Mouse (Mus musculus): Measurements from ENCODE around the gene Ddah2. TPM values are rescaled to one million over a fixed set of nuclear protein-coding genes. Genes with fewer than 3 reads are reported as not detected.

Gene Ddah2
- polyA plus RNA-seq, 1 experiment from 2014 or later = 653 TPM

GRCm38 (mm10) chr17:35064951-35065947 is 6.4 kb downstream of the Ddah2 start, which contains the start of gene Ly6g6c:
Gene Ly6g6c, plus strand, starts transcription at chr17:35065388.
- peak; percentile 22; the same call in 1 of the 2 replicates for ATAC-seq (ENCODE audit: low FRiP score)

GRCm38 (mm10) chr17:35066084-35066483 is 7.2 kb downstream of the Ddah2 start, which contains the start of gene Mpig6b:
Gene Mpig6b, minus strand, starts transcription at chr17:35066184.
- WGBS = 41% methylated on average over 10 of the region's 10 CpGs
- peaks cover 11% of the 10 kb centered on the region for H3K27me3 ChIP-seq (ENCODE audit: control insufficient read depth, insufficient read depth, low read length)

More at GRCm38 (mm10) chr17:35064951-35065947, 6.4 kb downstream of the Ddah2 start, which contains the start of gene Ly6g6c:
- H3K9ac ChIP-seq (ENCODE audit: low read length) = peak within 1 kb of the TSS; percentile 56
- H3K27ac ChIP-seq (ENCODE audit: low read depth, low read length) = no peak within 1 kb of the TSS
- WGBS = 1% methylated on average over 48 of the region's 48 CpGs
- peaks cover 20% of the 10 kb centered on the region for H3K4me1 ChIP-seq (ENCODE audit: control insufficient read depth, insufficient read depth, low read length)
- DNase-seq (ENCODE audit: low spot score, missing footprints) = peak; percentile 95
- H3K27me3 ChIP-seq (ENCODE audit: control insufficient read depth, insufficient read depth, low read length) = peaks cover 11% of the 10 kb centered on the region
- H3K4me2 ChIP-seq = peak within 1 kb of the TSS; percentile 40
- peaks cover 8% of the 10 kb centered on the region; the same call in 1 of the 2 replicates for H3K36me3 ChIP-seq (ENCODE audit: control insufficient read depth, insufficient read depth, low read length)
- H3K9me3 ChIP-seq (ENCODE audit: control insufficient read depth, low read length) = no peaks in the 10 kb centered on the region
- peak within 1 kb of the TSS; percentile 7 for H3K4me3 ChIP-seq (ENCODE audit: low read depth, low read length)

GRCm38 (mm10) chr17:35068213-35068914 is 9.5 kb downstream of the Ddah2 start:
- ATAC-seq (ENCODE audit: low FRiP score) (no peak), DNase-seq (ENCODE audit: low spot score, missing footprints) (no peak)
- H3K36me3 ChIP-seq (ENCODE audit: control insufficient read depth, insufficient read depth, low read length) = no peaks in the 10 kb centered on the region
- H3K4me2 ChIP-seq = no peak overlapping the region
- no peaks in the 10 kb centered on the region for H3K9me3 ChIP-seq (ENCODE audit: control insufficient read depth, low read length)
- peaks cover 15% of the 10 kb centered on the region for H3K4me1 ChIP-seq (ENCODE audit: control insufficient read depth, insufficient read depth, low read length)
- 83% methylated on average over 17 of the region's 17 CpGs for whole genome bisulfite sequencing
- H3K9ac ChIP-seq (ENCODE audit: low read length) = no peak overlapping the region
- no peak overlapping the region for H3K4me3 ChIP-seq (ENCODE audit: low read depth, low read length)
- H3K27me3 ChIP-seq (ENCODE audit: control insufficient read depth, insufficient read depth, low read length) = peaks cover 11% of the 10 kb centered on the region
- H3K27ac ChIP-seq (ENCODE audit: low read depth, low read length) = no peak overlapping the region

More at GRCm38 (mm10) chr17:35066084-35066483, 7.2 kb downstream of the Ddah2 start, which contains the start of gene Mpig6b:
- DNase-seq (ENCODE audit: low spot score, missing footprints) (no peak), ATAC-seq (ENCODE audit: low FRiP score) (no peak)
- Histone ChIP-seq H3K36me3 (ENCODE audit: control insufficient read depth, insufficient read depth, low read length) (peaks cover 7% of the 10 kb centered on the region; the same call in 1 of the 2 replicates), H3K4me3 (ENCODE audit: low read depth, low read length) (peak within 1 kb of the TSS; percentile 7), H3K4me1 (ENCODE audit: control insufficient read depth, insufficient read depth, low read length) (peaks cover 15% of the 10 kb centered on the region), H3K9ac (ENCODE audit: low read length) (peak within 1 kb of the TSS; percentile 56), H3K27ac (ENCODE audit: low read depth, low read length) (no peak within 1 kb of the TSS), H3K9me3 (ENCODE audit: control insufficient read depth, low read length) (no peaks in the 10 kb centered on the region), H3K4me2 (peak within 1 kb of the TSS; percentile 40)

GRCm38 (mm10) chr17:35070556-35071229 is 11.9 kb downstream of the Ddah2 start:
- DNase-seq (ENCODE audit: low spot score, missing footprints) (no peak), ATAC-seq (ENCODE audit: low FRiP score) (no peak)
- H3K9me3 ChIP-seq (ENCODE audit: control insufficient read depth, low read length) = no peaks in the 10 kb centered on the region; the same call in 1 of the 2 replicates
- no peak overlapping the region for H3K4me2 ChIP-seq
- no peak overlapping the region for H3K9ac ChIP-seq (ENCODE audit: low read length)
- H3K4me1 ChIP-seq (ENCODE audit: control insufficient read depth, insufficient read depth, low read length) = peaks cover 3% of the 10 kb centered on the region
- H3K27me3 ChIP-seq (ENCODE audit: control insufficient read depth, insufficient read depth, low read length) = peaks cover 8% of the 10 kb centered on the region
- H3K27ac ChIP-seq (ENCODE audit: low read depth, low read length) = no peak overlapping the region
- H3K4me3 ChIP-seq (ENCODE audit: low read depth, low read length) = no peak overlapping the region
- no peaks in the 10 kb centered on the region for H3K36me3 ChIP-seq (ENCODE audit: control insufficient read depth, insufficient read depth, low read length)
- 66% methylated on average over 6 of the region's 6 CpGs for WGBS

GRCm38 (mm10) chr17:35071454-35071853 is 12.6 kb downstream of the Ddah2 start:
- Histone ChIP-seq H3K4me1 (ENCODE audit: control insufficient read depth, insufficient read depth, low read length) (no peaks in the 10 kb centered on the region), H3K9ac (ENCODE audit: low read length) (no peak overlapping the region), H3K36me3 (ENCODE audit: control insufficient read depth, insufficient read depth, low read length) (no peaks in the 10 kb centered on the region), H3K9me3 (ENCODE audit: control insufficient read depth, low read length) (no peaks in the 10 kb centered on the region; the same call in 1 of the 2 replicates), H3K4me3 (ENCODE audit: low read depth, low read length) (no peak overlapping the region), H3K27ac (ENCODE audit: low read depth, low read length) (no peak overlapping the region), H3K4me2 (no peak overlapping the region), H3K27me3 (ENCODE audit: control insufficient read depth, insufficient read depth, low read length) (peaks cover 7% of the 10 kb centered on the region; the same call in 1 of the 2 replicates)
- 88% methylated on average over 9 of the region's 9 CpGs for WGBS
- DNase-seq (ENCODE audit: low spot score, missing footprints) (no peak), ATAC-seq (ENCODE audit: low FRiP score) (no peak)

- WGBS = 61% methylated on average over 17 of the region's 17 CpGs
- DNase-seq (ENCODE audit: low spot score, missing footprints) = peak; percentile 59
- H3K9me3 ChIP-seq (ENCODE audit: control insufficient read depth, low read length) = no peaks in the 10 kb centered on the region; the same call in 1 of the 2 replicates
- H3K4me3 ChIP-seq (ENCODE audit: low read depth, low read length) = no peak overlapping the region
- no peaks in the 10 kb centered on the region for H3K27me3 ChIP-seq (ENCODE audit: control insufficient read depth, insufficient read depth, low read length)
- no peaks in the 10 kb centered on the region for H3K36me3 ChIP-seq (ENCODE audit: control insufficient read depth, insufficient read depth, low read length)
- H3K4me1 ChIP-seq (ENCODE audit: control insufficient read depth, insufficient read depth, low read length) = peaks cover 11% of the 10 kb centered on the region; the same call in 1 of the 2 replicates
- no peak for ATAC-seq (ENCODE audit: low FRiP score)
- H3K9ac ChIP-seq (ENCODE audit: low read length) = no peak overlapping the region
- no peak overlapping the region for H3K27ac ChIP-seq (ENCODE audit: low read depth, low read length)
- H3K4me2 ChIP-seq = no peak overlapping the region
Observed at GRCm38 (mm10) chr17:35074097-35074496, 15.3 kb downstream of the Ddah2 start.

- Histone ChIP-seq H3K27ac (ENCODE audit: low read depth, low read length) (no peak within 1 kb of the TSS), H3K27me3 (ENCODE audit: control insufficient read depth, insufficient read depth, low read length) (no peaks in the 10 kb centered on the region), H3K4me3 (ENCODE audit: low read depth, low read length) (peak within 1 kb of the TSS; percentile 18; the same call in 1 of the 2 replicates), H3K9ac (ENCODE audit: low read length) (peak within 1 kb of the TSS; percentile 65), H3K9me3 (ENCODE audit: control insufficient read depth, low read length) (no peaks in the 10 kb centered on the region; the same call in 1 of the 2 replicates), H3K4me2 (peak within 1 kb of the TSS; percentile 46), H3K36me3 (ENCODE audit: control insufficient read depth, insufficient read depth, low read length) (no peaks in the 10 kb centered on the region), H3K4me1 (ENCODE audit: control insufficient read depth, insufficient read depth, low read length) (peaks cover 11% of the 10 kb centered on the region; the same call in 1 of the 2 replicates)
- DNase-seq (ENCODE audit: low spot score, missing footprints) (peak; percentile 81), ATAC-seq (ENCODE audit: low FRiP score) (no peak)
- WGBS = 33% methylated on average over 10 of the region's 10 CpGs
Observed at GRCm38 (mm10) chr17:35076507-35077176, 17.8 kb downstream of the Ddah2 start, which contains the start of gene Ly6g6e. Gene Ly6g6e, plus strand, starts transcription at chr17:35076902.

- peak overlapping the region; percentile 46 for H3K4me2 ChIP-seq
- H3K9ac ChIP-seq (ENCODE audit: low read length) = peak overlapping the region; percentile 65
- no peak for ATAC-seq (ENCODE audit: low FRiP score)
- H3K36me3 ChIP-seq (ENCODE audit: control insufficient read depth, insufficient read depth, low read length) = no peaks in the 10 kb centered on the region
- H3K27me3 ChIP-seq (ENCODE audit: control insufficient read depth, insufficient read depth, low read length) = no peaks in the 10 kb centered on the region
- H3K9me3 ChIP-seq (ENCODE audit: control insufficient read depth, low read length) = no peaks in the 10 kb centered on the region; the same call in 1 of the 2 replicates
- peaks cover 11% of the 10 kb centered on the region; the same call in 1 of the 2 replicates for H3K4me1 ChIP-seq (ENCODE audit: control insufficient read depth, insufficient read depth, low read length)
- no peak overlapping the region for H3K4me3 ChIP-seq (ENCODE audit: low read depth, low read length)
- no peak overlapping the region for H3K27ac ChIP-seq (ENCODE audit: low read depth, low read length)
- DNase-seq (ENCODE audit: low spot score, missing footprints) = no peak
- 47% methylated on average over 2 of the region's 2 CpGs for WGBS
Observed at GRCm38 (mm10) chr17:35077285-35077684, 18.4 kb downstream of the Ddah2 start.
